Mouse (Mus musculus) small intestine, adult 2 months (tissue): Measurements from ENCODE around the gene Zfp39.

Experiments
- CTCF ChIP-seq: fragments of 200-500 bp; IDR thresholded peaks from 2 replicates; pipeline ENCODE4 v1.5.1; 2012; ENCODE audit warnings: low read depth, mild to moderate bottlenecking, control low read depth, inconsistent platforms, low read length, moderate library complexity, mixed read lengths; ENCODE audit not compliant: insufficient replicate concordance, insufficient read length; ENCODE audit errors: extremely low read depth
- POLR2A ChIP-seq: fragments of 200-500 bp; IDR thresholded peaks from 2 replicates; pipeline ENCODE4 v1.6.1; 2012; ENCODE audit warnings: low read depth, mild to moderate bottlenecking, control low read depth, inconsistent platforms, low read length, moderate library complexity

DNA sequence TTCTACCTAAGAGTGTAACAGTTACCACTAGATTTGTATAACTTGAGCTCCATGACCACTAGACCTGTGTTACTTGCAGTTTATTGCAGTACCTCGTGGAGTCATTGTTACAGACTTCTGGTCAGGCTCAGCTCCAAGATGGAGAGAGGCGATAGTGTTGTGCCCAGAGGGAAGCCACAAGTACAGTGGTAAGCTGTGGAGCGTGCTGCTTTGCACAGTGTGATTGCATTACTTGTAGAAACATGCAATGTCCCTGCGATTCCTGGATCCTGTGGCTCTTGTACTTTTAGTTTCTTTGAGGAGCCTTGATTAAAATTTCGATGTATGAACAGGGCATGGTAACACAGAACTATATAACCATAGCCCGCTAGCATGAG is 36.1 kb downstream of the Zfp39 start:
- no peak for TF ChIP-seq CTCF
- no peak for TF ChIP-seq POLR2A
